Mouse (Mus musculus) MEL (cell line): ENCODE results near the gene Plk3. TPM values are rescaled to one million over a fixed set of nuclear protein-coding genes. Genes with fewer than 3 reads are reported as not detected.

ENCODE experiments used
- DNase-seq: peaks from one replicate; pipeline ENCODE4 v3.0.0; 2011; ENCODE audit warnings: low read depth, low spot score
- H3K27ac ChIP-seq: 2 replicates; pipeline ENCODE4 v1.5.1; 2012; ENCODE audit warnings: low read depth, mild to moderate bottlenecking, control low read depth, low read length, moderate library complexity; ENCODE audit not compliant: control insufficient read depth
- H3K27me3 ChIP-seq, 2 experiments: fragments of 150-350 bp in 1 of 2; sonication (generic) in 1 of 2; 2 replicates each; pipeline ENCODE4 v1.6.1; 2012; ENCODE audit warnings: low read length in 2 of 2, mild to moderate bottlenecking in 2 of 2, improper control_type of control experiment in 1 of 2, moderate library complexity in 1 of 2; ENCODE audit not compliant: insufficient read depth in 2 of 2, control insufficient read depth in 1 of 2
- H3K36me3 ChIP-seq, 2 experiments: 2 replicates each; pipeline ENCODE4 v1.6.1; 2012 to 2014; ENCODE audit warnings: low read length in 2 of 2, improper control_type of control experiment in 1 of 2, inconsistent platforms in 1 of 2, mild to moderate bottlenecking in 1 of 2; ENCODE audit not compliant: insufficient read depth in 2 of 2, control insufficient read depth in 1 of 2
- H3K4me1 ChIP-seq, 2 experiments: fragments of 150-350 bp in 1 of 2; sonication (generic) in 1 of 2; 2 replicates each; pipeline ENCODE4 v1.6.1; 2012; ENCODE audit warnings: low read length in 2 of 2, improper control_type of control experiment in 1 of 2, mild to moderate bottlenecking in 1 of 2; ENCODE audit not compliant: insufficient read depth in 2 of 2, control insufficient read depth in 1 of 2
- H3K4me3 ChIP-seq, 2 experiments: fragments of 150-350 bp in 1 of 2; sonication (generic) in 1 of 2; 2 replicates each; pipeline ENCODE4 v1.5.1; 2012; ENCODE audit warnings: low read depth in 2 of 2, low read length in 2 of 2, mild to moderate bottlenecking in 2 of 2, moderate library complexity in 2 of 2, control low read depth in 1 of 2, improper control_type of control experiment in 1 of 2; ENCODE audit not compliant: control insufficient read depth in 1 of 2, insufficient read depth in 1 of 2
- H3K79me2 ChIP-seq: 2 replicates; pipeline ENCODE4 v1.6.1; 2012; ENCODE audit warnings: mild to moderate bottlenecking, low read length, moderate library complexity; ENCODE audit not compliant: control insufficient read depth, poor library complexity, insufficient read depth
- H3K9ac ChIP-seq: 2 replicates; pipeline ENCODE4 v1.6.1; 2012; ENCODE audit warnings: low read depth, mild to moderate bottlenecking, control low read depth, low read length, moderate library complexity; ENCODE audit not compliant: control insufficient read depth, poor library complexity, severe bottlenecking
- H3K9me3 ChIP-seq: fragments of 150-350 bp; sonication (generic); replicated peaks from 2 replicates; pipeline ENCODE4 v1.6.1; 2012; ENCODE audit warnings: mild to moderate bottlenecking, low read length, improper control_type of control experiment, moderate library complexity; ENCODE audit not compliant: insufficient read depth
- BHLHE40 ChIP-seq: IDR thresholded peaks from 2 replicates; pipeline ENCODE4 v1.6.1; 2012; ENCODE audit warnings: low read depth, mild to moderate bottlenecking, inconsistent platforms, low read length, improper control_type of control experiment, borderline replicate concordance
- CHD1 ChIP-seq: IDR thresholded peaks from 2 replicates; pipeline ENCODE4 v1.6.1; 2012; ENCODE audit warnings: low read depth, mild to moderate bottlenecking, inconsistent platforms, low read length, improper control_type of control experiment
- EP300 ChIP-seq, 2 experiments: IDR thresholded peaks; 2 replicates each; pipeline ENCODE4 v1.6.1; 2011; ENCODE audit warnings: improper control_type of control experiment in 2 of 2, low read length in 2 of 2, low read depth in 1 of 2, mild to moderate bottlenecking in 1 of 2
- ETS1 ChIP-seq: IDR thresholded peaks from 2 replicates; pipeline ENCODE4 v1.6.1; 2012; ENCODE audit warnings: low read depth, mild to moderate bottlenecking, inconsistent platforms, low read length, improper control_type of control experiment, moderate library complexity
- GATA1 ChIP-seq: IDR thresholded peaks from 2 replicates; pipeline ENCODE4 v1.6.1; 2011; ENCODE audit warnings: low read depth, low read length, improper control_type of control experiment
- JUND ChIP-seq: IDR thresholded peaks from 2 replicates; pipeline ENCODE4 v1.6.1; 2011; ENCODE audit warnings: low read depth, mild to moderate bottlenecking, improper control_type of control experiment, low read length
- MAFK ChIP-seq: IDR thresholded peaks from 2 replicates; pipeline ENCODE4 v1.6.1; 2011; ENCODE audit warnings: low read depth, mild to moderate bottlenecking, low read length, improper control_type of control experiment, borderline replicate concordance
- MAZ ChIP-seq: IDR thresholded peaks from 2 replicates; pipeline ENCODE4 v1.6.1; 2012; ENCODE audit warnings: low read depth, mild to moderate bottlenecking, inconsistent platforms, low read length, improper control_type of control experiment
- MEF2A ChIP-seq: IDR thresholded peaks from 2 replicates; pipeline ENCODE4 v1.6.1; 2014; ENCODE audit warnings: low read depth, mild to moderate bottlenecking, inconsistent platforms, low read length, improper control_type of control experiment; ENCODE audit not compliant: poor library complexity, insufficient replicate concordance, severe bottlenecking; ENCODE audit errors: extremely low read depth
- MYC ChIP-seq: IDR thresholded peaks from 2 replicates; pipeline ENCODE4 v1.6.1; 2011; ENCODE audit warnings: low read depth, mild to moderate bottlenecking, low read length, improper control_type of control experiment, moderate library complexity
- NELFE ChIP-seq: IDR thresholded peaks from 2 replicates; pipeline ENCODE4 v1.6.1; 2011; ENCODE audit warnings: low read depth, low read length, improper control_type of control experiment
- POLR2AphosphoS2 ChIP-seq: IDR thresholded peaks from 2 replicates; pipeline ENCODE4 v1.6.1; 2011; ENCODE audit warnings: low read length, improper control_type of control experiment
- POLR2AphosphoS5 ChIP-seq: IDR thresholded peaks from 2 replicates; pipeline ENCODE4 v1.6.1; 2012; ENCODE audit warnings: low read depth, borderline replicate concordance, mild to moderate bottlenecking, inconsistent platforms, low read length, moderate library complexity, mixed read lengths
- RAD21 ChIP-seq: IDR thresholded peaks from 2 replicates; pipeline ENCODE4 v1.6.1; 2011; ENCODE audit warnings: mild to moderate bottlenecking, low read depth, low read length, improper control_type of control experiment
- SIN3A ChIP-seq: IDR thresholded peaks from 2 replicates; pipeline ENCODE4 v1.6.1; 2012; ENCODE audit warnings: low read length, improper control_type of control experiment, inconsistent platforms
- SMC3 ChIP-seq: IDR thresholded peaks from 2 replicates; pipeline ENCODE4 v1.6.1; 2011; ENCODE audit warnings: low read depth, low read length, improper control_type of control experiment
- ZC3H11A ChIP-seq: IDR thresholded peaks from 2 replicates; pipeline ENCODE4 v1.6.1; 2012; ENCODE audit warnings: low read depth, mild to moderate bottlenecking, inconsistent platforms, low read length, improper control_type of control experiment
- ZKSCAN1 ChIP-seq: IDR thresholded peaks from 2 replicates; pipeline ENCODE4 v1.6.1; 2012; ENCODE audit warnings: low read depth, mild to moderate bottlenecking, inconsistent platforms, low read length, improper control_type of control experiment, moderate library complexity
- ZNF384 ChIP-seq: IDR thresholded peaks from 2 replicates; pipeline ENCODE4 v1.6.1; 2012; ENCODE audit warnings: low read depth, mild to moderate bottlenecking, inconsistent platforms, low read length, improper control_type of control experiment
- polyA plus RNA-seq, 2 experiments: library from polyadenylated mRNA; stranded (reverse) in 1 of 2; unstranded in 1 of 2; fragments of >175 nt in 1 of 2; fragments of >200 nt in 1 of 2; gene quantifications; 2 replicates each; pipeline versions ENCODE4 v1.2.1 to v1.2.4; 2012; ENCODE audit warnings: low replicate concordance in 2 of 2, low read depth in 1 of 2; ENCODE audit not compliant: insufficient read length in 2 of 2, insufficient read depth in 1 of 2, missing spikeins in 1 of 2
- total RNA-seq: library from RNA; depleted of rRNA; stranded (reverse); fragments of 300-350 nt; gene quantifications from 2 replicates; pipeline ENCODE4 v1.2.3, GENCODE M21; 2012

The Plk3 gene
- total and polyA plus RNA-seq, 3 experiments: 5.3 to 13.8 TPM; not detected in 1

- Histone ChIP-seq H3K79me2 (peaks cover 13% of the 10 kb centered on the region), H3K36me3 (peaks cover 0 to 7% of the 10 kb centered on the region in 2 experiments; a peak in 2 of 4 replicates), H3K9me3 (no peaks in the 10 kb centered on the region), H3K9ac (no peak overlapping the region), H3K4me1 (peaks cover 0 to 7% of the 10 kb centered on the region in 2 experiments; a peak in 2 of 4 replicates), H3K27me3 (no peaks in the 10 kb centered on the region), H3K27ac (no peak overlapping the region), H3K4me3 (no peak overlapping the region)
- TF ChIP-seq MAZ (no peak), ZKSCAN1 (no peak), NELFE (no peak), GATA1 (no peak), BHLHE40 (no peak), EP300 (IDR thresholded peaks at IDR 0.05; ENCODE audit: low read depth in 1 of 2, low read length in 2 of 2) (no peak), MAFK (no peak), POLR2AphosphoS2 (no peak), CHD1 (no peak), SMC3 (no peak), ZNF384 (no peak)
- DNase-seq: no peak
Observed at GRCm38 (mm10) chr4:117117931-117118330, 15.8 kb downstream of the Plk3 start.

- Histone ChIP-seq H3K4me3 (no peak overlapping the region), H3K36me3 (peaks cover 0 to 4% of the 10 kb centered on the region in 2 experiments; a peak in 2 of 4 replicates), H3K79me2 (peaks cover 8% of the 10 kb centered on the region), H3K9me3 (no peaks in the 10 kb centered on the region), H3K4me1 (no peaks in the 10 kb centered on the region), H3K27me3 (no peaks in the 10 kb centered on the region), H3K9ac (no peak overlapping the region), H3K27ac (no peak overlapping the region)
- no peak for DNase-seq
- TF ChIP-seq ZNF384: no peak
- no peak for TF ChIP-seq MEF2A
- no peak for TF ChIP-seq RAD21
- no peak for TF ChIP-seq JUND
- no peak for TF ChIP-seq SIN3A
- no peak for TF ChIP-seq POLR2AphosphoS5
- TF ChIP-seq ETS1: no peak
- TF ChIP-seq NELFE: no peak
- TF ChIP-seq MYC: no peak
- no peak for TF ChIP-seq ZC3H11A
Observed at GRCm38 (mm10) chr4:117115592-117115991, 18.2 kb downstream of the Plk3 start.
